Mouse (Mus musculus) ES-Bruce4 (cell line): Measurements from ENCODE around the gene Entpd2. TPM values are rescaled to one million over a fixed set of nuclear protein-coding genes. Genes with fewer than 3 reads are reported as not detected.
"Not testable (repeated sequence)": the region's sequence is repeated elsewhere in the genome, so short reads cannot be mapped to it uniquely, and the experiment has no call there.

Source experiments
- H3K27ac ChIP-seq: 2 replicates; pipeline ENCODE4 v1.5.1; 2012; ENCODE audit warnings: low read length, inconsistent platforms; ENCODE audit not compliant: insufficient read depth
- H3K27me3 ChIP-seq: 2 replicates; pipeline ENCODE4 v1.6.1; 2012; ENCODE audit warnings: mild to moderate bottlenecking, low read length, inconsistent platforms; ENCODE audit not compliant: control insufficient read depth, poor library complexity, insufficient read depth, severe bottlenecking
- H3K36me3 ChIP-seq: 2 replicates; pipeline ENCODE4 v1.6.1; 2012; ENCODE audit warnings: inconsistent platforms, mild to moderate bottlenecking, low read length, moderate library complexity; ENCODE audit not compliant: control insufficient read depth, poor library complexity, insufficient read depth, severe bottlenecking
- H3K4me1 ChIP-seq: one replicate; pipeline ENCODE4 v1.8.1; 2011; ENCODE audit warnings: low read length; ENCODE audit not compliant: control insufficient read depth, insufficient read depth
- H3K4me3 ChIP-seq: 2 replicates; pipeline ENCODE4 v1.5.1; 2011; ENCODE audit warnings: low read depth, mild to moderate bottlenecking, low read length
- H3K9ac ChIP-seq: 2 replicates; pipeline ENCODE4 v1.6.1; 2012; ENCODE audit warnings: low read depth, mild to moderate bottlenecking, inconsistent platforms; ENCODE audit not compliant: poor library complexity, severe bottlenecking
- H3K9me3 ChIP-seq: replicated peaks from 2 replicates; pipeline ENCODE4 v1.6.1; 2012; ENCODE audit warnings: mild to moderate bottlenecking, low read length, inconsistent platforms; ENCODE audit not compliant: control insufficient read depth, poor library complexity, insufficient read depth, severe bottlenecking
- CTCF ChIP-seq: IDR thresholded peaks from one replicate; pipeline ENCODE4 v1.8.1; 2011; ENCODE audit warnings: low read depth, low read length
- EP300 ChIP-seq: IDR thresholded peaks from 2 replicates; pipeline ENCODE4 v1.6.1; 2011; ENCODE audit warnings: low read depth, low read length; ENCODE audit not compliant: insufficient read depth
- POLR2A ChIP-seq: IDR thresholded peaks from one replicate; pipeline ENCODE4 v1.8.1; 2011; ENCODE audit warnings: low read length; ENCODE audit not compliant: insufficient read depth
- polyA plus RNA-seq: library from polyadenylated mRNA; stranded (reverse); fragments of >200 nt; gene quantifications from 2 replicates; pipeline ENCODE4 v1.2.4, GENCODE M21; 2011; ENCODE audit warnings: low read depth; ENCODE audit not compliant: missing spikeins, insufficient read depth, insufficient read length

Gene Entpd2
- polyA plus RNA-seq, 1 experiment = 4.2 TPM

DNA sequence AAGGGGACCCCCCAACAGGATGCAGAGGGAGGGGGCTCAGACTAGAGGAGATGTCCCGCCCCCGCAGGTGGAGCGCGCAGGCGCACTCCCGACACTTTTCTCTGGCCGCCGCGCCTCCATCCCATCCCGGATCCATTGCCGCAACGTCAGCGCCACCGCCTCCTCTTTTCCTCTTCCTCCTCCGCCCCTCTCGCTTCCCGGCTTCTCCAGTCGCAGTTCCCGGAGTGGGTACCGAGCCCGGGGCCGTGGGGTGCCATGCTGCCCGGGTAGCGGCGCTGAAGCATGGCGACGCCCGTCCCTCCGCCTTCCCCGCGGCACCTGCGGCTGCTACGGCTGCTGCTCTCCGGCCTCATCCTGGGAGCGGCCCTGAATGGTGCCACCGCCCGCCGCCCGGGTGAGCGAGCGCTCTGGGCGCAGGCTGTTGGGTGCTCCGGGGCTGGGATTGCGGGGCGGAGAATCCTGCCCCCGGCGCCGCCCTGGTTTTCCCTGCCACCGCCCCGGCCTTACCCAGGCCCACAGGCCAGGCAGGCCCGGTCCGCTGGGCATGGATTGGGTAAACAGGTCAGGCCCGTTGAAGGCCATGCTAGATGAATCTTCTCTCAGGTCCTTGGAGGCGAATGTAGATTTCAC, 7.4 kb downstream of the Entpd2 start:
- TF ChIP-seq CTCF (no peak), POLR2A (no peak), EP300 (no peak)
- Histone ChIP-seq H3K36me3 (no peaks in the 10 kb centered on the region), H3K9me3 (no peaks in the 10 kb centered on the region), H3K27ac (no peak overlapping the region), H3K9ac (peak overlapping the region; percentile 73), H3K4me1 (no peaks in the 10 kb centered on the region), H3K27me3 (no peaks in the 10 kb centered on the region), H3K4me3 (peak overlapping the region; percentile 81)

DNA sequence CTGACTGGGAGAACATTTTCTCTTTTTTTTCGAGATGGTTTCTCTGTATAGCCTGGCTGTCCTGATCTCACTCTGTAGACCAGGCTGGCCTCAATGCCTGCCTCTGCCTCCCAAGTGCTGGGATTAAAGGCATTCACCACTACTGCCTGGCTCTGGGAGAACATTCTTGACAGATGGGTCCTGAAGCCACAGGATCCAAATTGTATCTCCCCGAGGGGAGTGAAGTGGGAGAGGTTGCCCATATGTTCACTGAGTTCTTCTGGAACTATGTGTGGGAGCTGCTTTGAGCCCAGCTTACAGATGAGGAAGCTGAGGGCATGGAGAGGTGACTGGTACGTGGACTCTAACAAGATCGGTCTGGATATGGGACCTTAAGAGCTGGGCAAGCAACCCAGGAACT, 8.3 kb downstream of the Entpd2 start:
- H3K27me3 ChIP-seq = no peaks in the 10 kb centered on the region
- no peak overlapping the region for H3K4me3 ChIP-seq
- H3K36me3 ChIP-seq = no peaks in the 10 kb centered on the region
- H3K4me1 ChIP-seq = no peaks in the 10 kb centered on the region
- TF ChIP-seq POLR2A (no peak), CTCF (no peak), EP300 (no peak)
- H3K27ac ChIP-seq = no peak overlapping the region
- no peak overlapping the region for H3K9ac ChIP-seq
- H3K9me3 ChIP-seq = no peaks in the 10 kb centered on the region

DNA sequence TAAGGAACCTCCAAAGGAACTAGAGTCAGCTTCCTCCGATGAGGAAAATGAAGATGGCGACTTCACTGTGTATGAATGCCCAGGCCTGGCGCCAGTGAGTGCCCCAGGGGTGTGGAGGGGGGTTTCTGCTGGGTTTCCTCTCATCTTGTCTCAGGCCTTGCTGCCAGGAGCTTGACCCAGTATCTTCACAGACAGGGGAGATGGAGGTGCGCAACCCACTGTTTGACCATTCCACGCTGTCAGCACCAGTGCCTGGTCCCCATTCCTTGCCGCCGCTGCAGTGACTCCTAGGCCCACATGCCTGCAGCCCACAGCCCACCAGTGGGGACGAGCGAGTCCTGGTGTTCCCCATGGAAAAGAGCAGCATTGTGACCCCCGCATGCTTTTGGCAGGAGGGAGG, 13.2 kb downstream of the Entpd2 start:
- Histone ChIP-seq H3K4me1 (no peaks in the 10 kb centered on the region), H3K9ac (no peak overlapping the region), H3K9me3 (no peaks in the 10 kb centered on the region), H3K4me3 (no peak overlapping the region), H3K27me3 (no peaks in the 10 kb centered on the region), H3K27ac (no peak overlapping the region), H3K36me3 (0 out of 2 replicates have a peak, but pooled peaks cover 3% of the 10 kb centered on the region)
- TF ChIP-seq EP300 = no peak
- TF ChIP-seq POLR2A = no peak
- TF ChIP-seq CTCF = no peak

DNA sequence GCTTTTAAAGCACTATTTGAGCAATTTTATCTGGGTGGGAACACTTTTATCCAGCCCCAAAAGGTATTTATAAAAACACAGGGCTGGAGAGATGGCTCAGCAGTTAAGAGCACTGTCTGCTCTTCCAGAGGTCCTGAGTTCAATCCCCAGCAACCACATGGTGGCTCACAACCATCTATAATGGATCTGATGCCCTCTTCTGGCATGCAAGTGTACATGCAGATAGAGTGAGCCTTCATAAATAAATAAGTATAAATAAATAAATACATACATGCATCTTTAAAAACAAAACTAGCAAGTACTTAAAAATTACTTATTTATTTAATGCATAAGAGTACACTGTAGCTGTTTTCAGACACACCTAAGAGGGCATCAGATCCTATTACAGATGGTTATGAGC, 17.8 kb downstream of the Entpd2 start:
- not testable (repeated sequence) for H3K36me3 ChIP-seq, H3K9me3 ChIP-seq, H3K4me3 ChIP-seq

DNA sequence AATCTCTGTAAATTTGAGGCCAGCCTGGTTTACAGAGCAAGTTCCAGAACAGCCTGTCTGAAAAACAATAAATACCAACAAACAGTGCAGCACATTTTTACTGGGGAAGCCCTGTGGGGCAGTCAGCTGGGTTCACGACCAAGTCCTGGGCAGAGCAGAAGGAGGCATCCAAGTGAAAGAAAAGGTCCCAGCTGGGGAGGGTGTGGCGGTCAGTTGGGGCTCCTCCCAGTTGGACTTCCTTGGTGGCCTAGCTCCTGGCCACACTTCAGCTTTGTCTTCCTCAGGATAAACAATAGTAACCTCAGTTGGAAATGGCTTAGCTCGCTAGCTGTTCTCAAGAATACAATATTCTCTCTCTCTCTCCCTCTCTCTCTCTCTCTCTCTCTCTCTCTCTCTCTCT, 21.8 kb downstream of the Entpd2 start:
- H3K9ac ChIP-seq = no peak overlapping the region
- no peak overlapping the region for H3K4me3 ChIP-seq
- peaks cover 2% of the 10 kb centered on the region for H3K4me1 ChIP-seq
- TF ChIP-seq POLR2A = no peak
- TF ChIP-seq EP300 = no peak
- no peak for TF ChIP-seq CTCF
- H3K27me3 ChIP-seq = no peaks in the 10 kb centered on the region
- H3K9me3 ChIP-seq = no peaks in the 10 kb centered on the region
- no peaks in the 10 kb centered on the region for H3K36me3 ChIP-seq
- H3K27ac ChIP-seq = no peak overlapping the region

More for the DNA sequence above, 17.8 kb downstream of the Entpd2 start:
- not testable (repeated sequence) for H3K27me3 ChIP-seq, H3K27ac ChIP-seq, H3K9ac ChIP-seq, H3K4me1 ChIP-seq

DNA sequence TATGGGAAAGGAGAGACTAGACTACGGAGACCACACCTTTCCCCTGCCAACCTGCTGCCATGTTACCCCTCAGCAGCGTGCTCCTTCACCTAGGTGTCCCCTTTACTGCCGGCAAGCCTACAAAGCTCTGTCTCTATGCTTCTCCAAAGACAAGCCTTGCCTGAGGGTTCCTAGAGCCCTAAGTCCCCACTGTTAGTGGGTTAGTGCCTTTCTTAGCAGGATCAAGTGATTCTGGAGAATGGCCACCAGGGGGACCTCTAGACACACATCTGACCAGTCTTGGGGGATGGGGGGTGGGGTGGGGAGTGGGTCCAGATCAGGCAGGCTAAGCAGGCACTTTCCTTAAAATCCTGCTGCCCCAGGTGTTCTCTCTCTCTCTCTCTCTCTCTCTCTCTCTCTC, 26.2 kb downstream of the Entpd2 start:
- Histone ChIP-seq H3K4me3 (no peak overlapping the region), H3K36me3 (no peaks in the 10 kb centered on the region), H3K4me1 (peaks cover 2% of the 10 kb centered on the region), H3K27me3 (no peaks in the 10 kb centered on the region), H3K9me3 (no peaks in the 10 kb centered on the region), H3K9ac (no peak overlapping the region), H3K27ac (no peak overlapping the region)
- no peak for TF ChIP-seq POLR2A
- TF ChIP-seq CTCF = peak; percentile 52
